Mouse (Mus musculus): ENCODE data around the gene Got2.
"Not testable (repeated sequence)": the region's sequence is repeated elsewhere in the genome, so short reads cannot be mapped to it uniquely, and the experiment has no call there.

Gene Got2

GRCm38 (mm10) chr8:95864851-95865250, 23.5 kb downstream of the Got2 start:
- DNase-seq (ENCODE audit: low spot score): not testable (repeated sequence)

DNA sequence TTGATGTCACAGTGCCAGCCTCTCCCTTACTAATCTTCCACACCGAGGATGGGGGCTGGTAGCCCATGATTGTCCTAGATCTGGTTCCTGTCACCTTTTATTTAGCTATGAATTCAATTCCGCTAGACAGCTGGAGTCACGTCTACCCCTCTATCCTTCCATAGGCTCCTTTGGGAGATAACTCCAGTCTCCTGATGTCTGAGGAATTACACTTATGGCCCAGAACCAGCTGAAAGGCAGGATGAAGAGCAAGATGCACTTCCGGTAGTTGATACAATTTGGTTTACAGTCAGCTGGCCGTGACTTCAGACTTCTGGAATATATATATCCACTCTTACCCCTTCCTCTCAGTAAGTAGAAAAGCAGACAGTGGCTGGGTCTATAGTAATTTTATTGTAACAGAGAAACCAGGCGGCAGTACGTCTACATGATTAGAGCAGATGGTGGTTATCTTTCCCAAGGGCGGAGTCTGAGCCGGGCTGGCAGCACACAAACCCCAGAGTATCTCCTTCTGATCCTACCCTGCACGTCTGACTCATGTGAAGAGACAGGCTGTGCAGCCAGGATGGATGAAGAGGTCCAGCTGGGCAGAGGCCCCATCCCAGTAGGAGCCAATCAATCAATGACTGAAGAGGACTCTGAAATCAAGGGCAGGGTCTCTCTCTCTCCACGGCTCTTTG, 24.4 kb downstream of the Got2 start:
- DNase-seq (ENCODE audit: low spot score): not testable (repeated sequence)

DNA sequence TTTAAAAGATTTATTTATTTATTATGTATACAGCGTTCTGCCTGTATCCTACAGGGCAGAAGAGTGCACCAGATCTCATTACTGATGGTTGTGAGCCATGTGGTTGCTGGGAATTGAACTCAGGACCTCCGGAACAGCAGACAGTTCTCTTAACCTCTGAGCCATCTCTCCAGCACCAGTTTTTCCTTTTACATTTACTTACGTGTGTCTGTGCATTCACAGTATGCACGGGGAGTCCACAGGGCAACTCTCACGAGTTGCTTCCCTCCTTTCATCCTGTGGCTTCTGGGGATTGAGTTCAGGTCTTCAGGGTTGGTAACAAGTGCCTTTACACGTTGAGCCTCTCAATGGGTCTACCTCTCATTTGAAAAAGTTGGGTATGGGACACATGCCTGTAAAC, 34.2 kb downstream of the Got2 start:
- DNase-seq (ENCODE audit: low spot score): no peak

GRCm38 (mm10) chr8:95853102-95853843, 35.1 kb downstream of the Got2 start, which contains the start of gene Slc38a7:
Slc38a7 (minus strand) TSS chr8:95853539.
- DNase-seq (ENCODE audit: low spot score): peak; percentile 56

DNA sequence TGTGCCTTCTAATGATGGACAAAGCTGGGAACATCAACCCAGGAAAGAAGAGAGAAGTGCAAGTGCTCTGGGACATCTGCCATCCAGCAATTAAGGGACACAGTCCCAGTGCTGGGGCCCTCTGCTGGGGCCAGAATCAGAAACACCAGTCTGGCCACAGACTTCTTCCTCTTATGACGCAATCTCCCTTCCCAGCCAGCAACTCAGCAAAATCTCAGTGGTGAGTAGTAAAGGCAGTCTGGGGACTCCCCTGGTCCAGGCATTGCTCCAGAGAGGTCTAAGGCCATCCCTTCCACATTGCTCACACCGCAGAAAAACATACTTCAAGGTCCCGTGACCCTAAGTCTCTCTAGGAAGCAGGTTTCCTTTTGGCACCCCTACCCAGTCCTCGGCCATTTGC, 36.1 kb downstream of the Got2 start:
- no peak for DNase-seq (ENCODE audit: low spot score)

DNA sequence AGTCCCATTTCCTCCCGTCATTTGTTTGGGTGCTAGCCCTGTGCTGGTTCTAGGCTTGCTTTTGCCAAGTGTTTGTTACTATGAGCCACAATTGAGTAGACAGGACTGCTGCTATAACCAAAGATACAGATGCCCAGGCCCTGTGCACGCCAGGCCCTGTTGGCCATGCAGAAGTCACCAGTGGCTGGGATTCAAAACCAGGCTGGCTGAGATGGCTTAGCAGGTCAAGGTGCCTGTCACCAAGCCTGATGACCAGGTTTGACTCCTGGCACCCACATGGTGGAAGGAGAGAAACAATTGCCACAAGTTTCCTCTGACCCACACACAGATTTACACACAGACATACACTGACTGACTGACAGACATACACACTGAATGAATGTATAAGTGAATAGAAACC, 38.0 kb downstream of the Got2 start:
- no peak for DNase-seq (ENCODE audit: low spot score)

DNA sequence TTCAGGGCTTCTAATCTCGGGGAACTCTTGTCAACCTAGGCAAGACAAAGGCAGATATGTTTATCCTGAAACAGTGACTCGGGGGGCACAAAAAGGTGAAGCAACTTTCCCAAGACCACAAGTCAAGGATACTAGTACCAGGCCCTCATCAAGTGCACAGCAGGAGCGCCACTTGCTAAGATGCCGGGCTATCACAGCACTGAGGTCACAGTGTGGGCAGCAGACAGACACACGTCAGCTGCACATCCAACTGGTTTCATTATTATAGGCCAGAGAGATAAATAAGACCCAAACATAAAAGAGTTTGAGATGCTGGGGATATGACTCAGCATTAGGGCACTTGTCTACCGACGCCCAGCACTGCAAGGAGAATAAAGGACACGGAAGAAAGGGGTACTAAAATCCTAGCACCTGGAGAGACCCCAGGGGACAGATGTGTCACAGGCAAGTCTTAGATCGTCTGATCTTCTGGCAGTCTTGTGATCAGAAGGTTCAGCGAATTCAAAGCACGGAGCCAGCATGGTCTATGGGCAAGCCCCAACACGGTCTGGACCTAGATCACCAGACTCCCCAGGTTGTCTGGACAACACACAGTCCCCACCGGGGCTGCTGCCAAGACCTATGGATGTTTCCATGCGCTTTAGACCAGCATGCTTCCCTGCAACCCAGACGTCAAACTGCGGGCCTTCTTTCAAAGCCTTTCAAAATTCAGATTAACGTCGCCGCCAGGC, 39.4 kb downstream of the Got2 start:
- DNase-seq (ENCODE audit: low spot score): no peak

GRCm38 (mm10) chr8:95848061-95848551, 40.2 kb downstream of the Got2 start:
- DNase-seq (ENCODE audit: low spot score): no peak

DNA sequence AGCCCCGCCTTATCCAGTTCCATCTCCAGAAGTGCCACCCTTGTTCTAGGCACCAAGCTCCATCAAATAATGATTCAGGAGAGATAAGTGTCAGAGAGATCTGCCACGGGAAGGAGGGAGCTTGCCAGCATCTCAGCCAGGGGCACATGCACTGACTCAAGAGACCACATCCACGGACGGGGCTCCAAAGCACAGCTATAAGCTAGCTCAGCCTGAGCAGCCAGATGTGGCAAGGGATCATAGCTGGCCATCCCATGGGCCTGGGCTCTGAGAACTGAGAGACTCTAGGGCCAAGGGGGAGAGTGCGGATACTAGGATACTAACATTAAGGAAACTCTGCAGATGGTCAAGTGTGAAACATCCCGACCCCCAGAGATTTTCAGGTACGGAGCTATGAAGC, 43.3 kb downstream of the Got2 start:
- no peak for DNase-seq (ENCODE audit: low spot score)

- DNase-seq (ENCODE audit: low spot score): no peak
Measured at GRCm38 (mm10) chr8:95843968-95844367, 44.4 kb downstream of the Got2 start.

- DNase-seq (ENCODE audit: low spot score): no peak
Measured at GRCm38 (mm10) chr8:95841436-95841835, 46.9 kb downstream of the Got2 start.

DNA sequence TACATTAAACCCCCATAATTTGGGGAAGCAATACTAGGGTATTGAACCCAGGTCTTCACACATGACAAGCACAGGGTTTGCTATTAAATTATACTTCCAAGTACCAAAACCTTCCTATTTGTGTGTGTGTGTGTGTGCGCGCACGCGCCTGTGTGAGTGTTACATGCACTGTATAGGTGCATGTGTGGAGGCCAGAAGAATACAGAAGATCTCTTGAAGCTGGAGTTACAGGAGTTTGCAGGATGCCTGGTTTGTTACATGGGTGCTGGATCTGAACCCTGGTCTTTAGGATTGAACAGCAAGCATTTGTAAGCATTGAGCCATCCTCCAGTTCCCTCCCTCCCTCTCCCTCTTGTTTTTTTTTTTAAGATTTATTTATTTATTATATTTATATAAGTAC, 49.1 kb downstream of the Got2 start:
- no peak for DNase-seq (ENCODE audit: low spot score)

DNA sequence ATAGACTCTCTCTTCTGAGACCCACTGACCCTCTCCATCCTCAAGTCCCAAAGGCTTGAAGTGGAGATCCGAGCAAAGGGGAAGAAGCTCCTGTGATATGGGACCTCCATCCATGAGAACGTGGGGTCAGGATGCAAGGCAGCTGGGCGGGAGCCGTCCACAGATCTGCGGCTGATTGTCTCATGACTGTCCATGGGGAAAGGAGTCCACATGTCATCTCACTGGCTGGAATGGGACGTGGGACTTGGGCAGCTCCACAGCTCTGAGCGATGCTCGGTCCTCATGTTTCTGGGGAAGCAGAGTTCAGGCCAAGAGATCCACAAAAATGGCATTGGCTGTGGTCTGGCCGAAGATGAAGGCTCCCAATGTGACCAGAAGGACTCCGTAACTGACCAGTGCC, 51.1 kb downstream of the Got2 start:
- no peak for DNase-seq (ENCODE audit: low spot score)

DNA sequence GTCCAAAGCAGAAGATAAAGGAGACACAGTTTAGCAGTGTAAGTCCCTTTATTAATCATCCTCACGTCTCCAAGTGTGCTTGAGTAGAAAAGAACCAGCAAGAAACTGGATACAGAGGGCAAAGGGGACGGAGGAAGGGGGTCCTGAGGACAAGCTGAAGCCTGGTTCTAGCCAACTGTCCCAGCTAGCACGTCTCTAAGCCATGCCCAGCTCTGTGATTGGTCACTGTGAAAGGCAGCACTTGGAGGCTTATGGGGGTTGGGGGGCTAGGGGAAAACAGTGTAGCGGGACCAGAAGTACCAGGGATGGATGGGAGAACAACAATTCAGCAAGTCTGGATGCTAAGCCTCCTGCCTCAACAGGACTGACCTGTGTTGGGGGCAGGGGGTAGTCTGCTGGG, 52.5 kb downstream of the Got2 start:
- DNase-seq (ENCODE audit: low spot score): no peak

GRCm38 (mm10) chr8:95833435-95833984, 54.8 kb downstream of the Got2 start:
- no peak for DNase-seq (ENCODE audit: low spot score)

GRCm38 (mm10) chr8:95832603-95833434, 55.5 kb downstream of the Got2 start:
- peak; percentile 71 for DNase-seq (ENCODE audit: low spot score)

- DNase-seq (ENCODE audit: low spot score): no peak
Measured at GRCm38 (mm10) chr8:95830144-95830543, 58.2 kb downstream of the Got2 start.

GRCm38 (mm10) chr8:95825162-95825561, 63.2 kb downstream of the Got2 start, which contains the start of gene Sap18b:
Sap18b (plus strand) TSS chr8:95825346.
- not testable (repeated sequence) for DNase-seq (ENCODE audit: low spot score)

DNA sequence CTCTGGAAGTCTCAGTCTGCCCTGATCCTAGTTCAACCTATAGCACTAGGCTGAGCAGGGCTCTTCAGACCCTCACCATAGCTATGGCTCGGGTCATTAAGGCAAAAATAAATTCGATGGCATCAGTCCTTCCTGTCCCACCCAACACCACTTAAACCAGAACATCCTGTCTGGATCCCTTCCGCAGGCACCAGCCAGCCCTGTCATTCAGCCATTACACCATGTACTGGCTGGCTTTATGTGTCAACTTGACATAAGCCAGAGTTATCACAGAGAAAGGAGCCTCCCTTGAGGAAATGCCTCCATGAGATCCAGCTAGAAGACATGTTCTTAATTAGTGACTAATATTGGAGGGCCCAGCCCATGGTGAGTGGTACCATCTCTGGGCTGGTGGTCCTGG, 65.6 kb downstream of the Got2 start:
- DNase-seq (ENCODE audit: low spot score): no peak

GRCm38 (mm10) chr8:95822096-95822495, 66.3 kb downstream of the Got2 start:
- no peak for DNase-seq (ENCODE audit: low spot score)

GRCm38 (mm10) chr8:95821266-95821665, 67.1 kb downstream of the Got2 start:
- DNase-seq (ENCODE audit: low spot score): no peak
